Mouse (Mus musculus): ENCODE results near the gene Irf9. TPM values are rescaled to one million over a fixed set of nuclear protein-coding genes. Genes with fewer than 3 reads are reported as not detected.

Irf9 gene
- total RNA-seq, 1 experiment from 2014 or later: 61.3 TPM

DNA sequence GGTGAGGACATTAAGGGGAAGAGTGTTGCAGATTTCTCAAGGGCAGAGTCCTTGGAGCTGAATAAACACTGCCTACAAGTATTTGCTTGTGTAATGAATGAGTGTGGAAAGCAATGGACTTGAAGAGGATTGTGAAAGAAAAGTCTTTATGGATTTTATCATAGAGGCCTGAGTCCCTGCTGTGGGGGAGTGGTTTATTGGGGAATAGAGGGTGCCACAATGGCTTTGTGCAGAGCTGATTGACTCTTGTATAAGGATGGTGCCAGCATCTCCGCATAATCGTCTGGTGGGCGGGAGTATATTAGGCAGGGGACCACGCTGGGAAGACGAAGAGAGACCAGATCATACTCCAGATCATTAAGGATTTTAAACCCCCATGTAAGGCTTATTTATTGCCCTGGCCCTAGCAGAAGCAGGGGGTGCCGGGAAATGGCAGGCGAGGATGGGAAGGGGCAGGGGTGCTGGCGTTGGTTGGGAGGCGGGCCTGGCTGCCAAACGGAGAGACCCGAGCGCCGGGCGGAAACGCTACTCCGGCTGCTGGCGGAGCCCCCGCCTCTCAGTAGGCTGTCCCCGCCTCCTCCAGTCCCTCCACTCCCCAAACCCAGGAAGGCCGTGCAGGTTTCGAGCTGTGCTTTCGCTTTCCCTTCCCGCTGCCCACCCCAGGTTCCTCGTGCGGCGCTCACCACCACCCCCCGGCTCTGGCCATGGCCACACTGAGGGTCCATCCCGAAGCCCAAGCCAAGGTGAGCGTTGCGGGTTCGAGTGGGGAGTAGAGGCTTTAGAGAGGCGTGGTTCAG, 25.3 kb upstream of the Irf9 start, which contains the start of gene Psme1:
TSS of gene Psme1 (plus strand) at position 253 of the 797 bp plus-strand sequence.
- ATAC-seq (replicated peaks in 1 of 2; ENCODE audit: insufficient read depth in 1 of 2, low FRiP score in 2 of 2, low TSS enrichment in 1 of 2, low read depth in 1 of 2, poor library complexity in 2 of 2, severe bottlenecking in 2 of 2): peak; percentile 86 to 92

DNA sequence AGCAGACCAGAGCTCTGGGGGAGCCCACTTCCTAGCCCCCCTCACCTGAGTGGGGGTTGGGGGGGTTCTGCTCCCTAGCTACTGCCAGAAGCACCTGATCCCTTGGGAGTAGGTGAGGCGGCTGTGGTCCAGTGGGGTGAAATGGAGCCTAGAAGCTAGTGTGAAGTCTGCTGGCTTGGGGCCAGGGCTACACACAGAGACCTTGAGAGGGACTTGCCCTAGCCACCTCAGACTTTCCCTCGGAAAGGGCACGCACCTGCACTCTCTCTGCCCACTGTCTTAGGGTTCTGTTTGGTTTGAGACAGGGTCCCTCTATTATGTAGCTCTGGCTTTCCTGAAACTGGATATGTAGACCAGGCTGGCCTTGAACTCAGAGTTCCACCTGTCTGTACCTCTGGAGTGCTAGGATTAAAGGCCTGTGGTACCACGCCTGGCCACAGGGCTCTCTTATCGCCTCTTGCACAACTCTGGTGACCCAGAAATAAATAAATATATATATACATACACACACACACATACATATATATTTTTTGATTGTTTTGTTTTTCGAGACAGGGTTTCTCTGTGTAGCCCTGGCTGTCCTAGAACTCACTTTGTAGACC, 24.6 kb upstream of the Irf9 start:
- ATAC-seq (replicated peaks in 1 of 2; ENCODE audit: insufficient read depth in 1 of 2, low FRiP score in 2 of 2, low TSS enrichment in 1 of 2, low read depth in 1 of 2, poor library complexity in 2 of 2, severe bottlenecking in 2 of 2): peak; percentile 9 to 15; a peak in 2 of 4 replicates

DNA sequence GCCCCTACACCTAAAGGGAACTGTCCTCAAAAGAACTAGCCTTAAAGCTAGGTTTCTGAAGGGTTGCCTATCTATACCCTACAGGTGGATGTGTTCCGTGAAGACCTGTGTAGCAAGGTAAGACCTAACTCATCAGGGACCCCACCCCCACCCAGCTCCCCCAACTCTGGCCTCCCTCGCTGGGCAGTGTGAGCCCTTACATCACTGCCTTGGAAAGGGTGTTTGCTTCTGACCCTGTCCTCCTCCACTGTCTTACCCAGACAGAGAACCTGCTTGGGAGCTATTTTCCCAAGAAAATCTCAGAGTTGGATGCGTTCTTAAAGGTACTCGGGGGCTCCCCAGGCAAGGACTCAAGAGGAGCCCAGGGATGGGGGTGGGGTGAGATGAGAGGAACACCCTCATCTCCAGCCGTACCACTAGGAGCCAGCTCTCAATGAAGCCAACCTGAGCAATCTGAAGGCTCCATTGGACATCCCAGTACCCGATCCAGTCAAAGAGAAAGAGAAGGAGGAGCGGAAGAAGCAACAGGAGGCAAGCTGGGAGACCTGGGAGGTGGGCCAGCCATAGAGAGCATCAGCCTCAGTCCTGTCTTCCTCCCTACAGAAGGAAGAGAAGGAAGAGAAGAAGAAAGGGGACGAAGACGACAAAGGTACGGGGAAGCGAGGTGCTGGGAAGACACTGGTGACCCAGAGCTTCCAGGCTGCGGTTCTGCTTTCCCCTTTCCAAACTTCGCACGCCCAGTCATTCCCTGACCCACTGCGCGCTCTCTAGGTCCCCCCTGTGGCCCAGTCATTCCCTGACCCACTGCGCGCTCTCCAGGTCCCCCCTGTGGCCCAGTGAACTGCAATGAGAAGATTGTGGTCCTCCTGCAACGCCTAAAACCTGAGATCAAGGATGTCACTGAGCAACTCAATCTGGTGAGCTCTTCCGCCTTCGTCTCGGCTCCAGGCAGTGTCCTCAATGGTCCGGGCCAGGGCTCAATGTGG, 23.6 kb upstream of the Irf9 start:
- no peak for ATAC-seq (replicated peaks in 1 of 2; ENCODE audit: insufficient read depth in 1 of 2, low FRiP score in 2 of 2, low TSS enrichment in 1 of 2, low read depth in 1 of 2, poor library complexity in 2 of 2, severe bottlenecking in 2 of 2)

GRCm38 (mm10) chr14:55580731-55581130, 22.6 kb upstream of the Irf9 start:
- ATAC-seq (replicated peaks in 1 of 2; ENCODE audit: insufficient read depth in 1 of 2, low FRiP score in 2 of 2, low TSS enrichment in 1 of 2, low read depth in 1 of 2, poor library complexity in 2 of 2, severe bottlenecking in 2 of 2): no peak

- ATAC-seq (replicated peaks in 1 of 2; ENCODE audit: insufficient read depth in 1 of 2, low FRiP score in 2 of 2, low TSS enrichment in 1 of 2, low read depth in 1 of 2, poor library complexity in 2 of 2, severe bottlenecking in 2 of 2): no peak
These were observed 21.2 kb upstream of the Irf9 start for GRCm38 (mm10) chr14:55581981-55582681.

GRCm38 (mm10) chr14:55584303-55584701, 19.1 kb upstream of the Irf9 start:
- ATAC-seq (replicated peaks in 1 of 2; ENCODE audit: insufficient read depth in 1 of 2, low FRiP score in 2 of 2, low TSS enrichment in 1 of 2, low read depth in 1 of 2, poor library complexity in 2 of 2, severe bottlenecking in 2 of 2): no peak

- peak; percentile 89 for ATAC-seq (replicated peaks in 1 of 2; ENCODE audit: insufficient read depth in 1 of 2, low FRiP score in 2 of 2, low TSS enrichment in 1 of 2, low read depth in 1 of 2, poor library complexity in 2 of 2, severe bottlenecking in 2 of 2)
These were observed 18.4 kb upstream of the Irf9 start, which contains the start of gene Emc9 for GRCm38 (mm10) chr14:55584702-55585565. Gene Emc9 (minus strand): TSS chr14:55585302.

GRCm38 (mm10) chr14:55585566-55585960, 17.8 kb upstream of the Irf9 start:
- ATAC-seq (replicated peaks in 1 of 2; ENCODE audit: insufficient read depth in 1 of 2, low FRiP score in 2 of 2, low TSS enrichment in 1 of 2, low read depth in 1 of 2, poor library complexity in 2 of 2, severe bottlenecking in 2 of 2): peak in 1 of 2 experiments; percentile 34; a peak in 1 of 4 replicates

DNA sequence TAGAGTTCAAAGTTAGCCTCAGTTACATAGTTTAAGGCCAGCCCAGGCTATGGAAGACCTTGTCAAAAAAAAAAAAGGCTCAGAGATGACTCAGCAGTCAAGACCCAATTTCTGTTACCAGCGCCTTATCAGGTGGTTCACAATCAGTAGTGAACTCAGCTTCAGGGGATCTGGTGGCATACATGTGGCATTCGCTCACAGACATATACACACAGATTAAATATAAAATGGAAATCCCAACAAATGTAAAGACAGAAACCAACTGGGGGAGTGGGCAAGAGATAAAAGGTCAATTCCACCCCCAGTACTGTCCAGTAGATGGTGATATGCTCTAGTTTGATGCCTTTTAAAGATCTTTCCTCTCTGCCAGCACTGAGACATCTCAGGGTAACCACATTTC, 17.2 kb upstream of the Irf9 start:
- no peak for ATAC-seq (replicated peaks in 1 of 2; ENCODE audit: insufficient read depth in 1 of 2, low FRiP score in 2 of 2, low TSS enrichment in 1 of 2, low read depth in 1 of 2, poor library complexity in 2 of 2, severe bottlenecking in 2 of 2)

- no peak for ATAC-seq (replicated peaks in 1 of 2; ENCODE audit: insufficient read depth in 1 of 2, low FRiP score in 2 of 2, low TSS enrichment in 1 of 2, low read depth in 1 of 2, poor library complexity in 2 of 2, severe bottlenecking in 2 of 2)
These were observed 14.1 kb upstream of the Irf9 start for GRCm38 (mm10) chr14:55589271-55589670.

- no peak for ATAC-seq (replicated peaks in 1 of 2; ENCODE audit: insufficient read depth in 1 of 2, low FRiP score in 2 of 2, low TSS enrichment in 1 of 2, low read depth in 1 of 2, poor library complexity in 2 of 2, severe bottlenecking in 2 of 2)
These were observed 13.5 kb upstream of the Irf9 start for GRCm38 (mm10) chr14:55589771-55590448.

DNA sequence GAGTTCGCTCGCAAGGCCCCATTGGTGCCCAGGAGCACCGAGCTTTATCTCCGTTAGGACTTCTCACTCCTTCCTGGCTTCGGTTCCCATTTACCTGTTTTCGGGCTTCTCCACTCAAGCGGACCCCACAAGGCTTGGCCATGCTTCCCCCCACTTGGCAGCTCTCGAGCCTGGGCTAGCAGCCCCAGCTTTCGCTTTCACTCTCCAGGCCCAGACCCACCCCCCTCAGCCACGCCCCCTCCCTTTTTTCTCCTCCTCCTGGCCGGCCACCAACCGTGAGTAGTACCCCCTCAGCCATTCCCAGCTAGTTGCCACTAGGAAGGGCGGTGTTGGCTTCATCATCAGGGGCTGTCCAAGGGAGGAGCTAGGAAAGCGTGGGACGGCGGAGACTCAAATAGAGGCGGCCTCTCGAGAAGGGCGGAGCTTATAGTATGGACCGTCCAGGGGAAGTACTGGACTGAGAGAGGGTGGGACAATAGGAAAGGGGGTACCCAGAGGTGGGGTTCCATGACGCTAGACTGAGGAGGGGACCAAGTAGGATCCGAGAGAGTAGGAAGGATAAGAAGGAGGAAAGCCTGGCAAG, 12.5 kb upstream of the Irf9 start, which contains the start of gene Psme2:
TSS of gene Psme2 (minus strand) at position 366 of the 583 bp plus-strand sequence.
- peak; percentile 82 to 92 for ATAC-seq (replicated peaks in 1 of 2; ENCODE audit: insufficient read depth in 1 of 2, low FRiP score in 2 of 2, low TSS enrichment in 1 of 2, low read depth in 1 of 2, poor library complexity in 2 of 2, severe bottlenecking in 2 of 2)

DNA sequence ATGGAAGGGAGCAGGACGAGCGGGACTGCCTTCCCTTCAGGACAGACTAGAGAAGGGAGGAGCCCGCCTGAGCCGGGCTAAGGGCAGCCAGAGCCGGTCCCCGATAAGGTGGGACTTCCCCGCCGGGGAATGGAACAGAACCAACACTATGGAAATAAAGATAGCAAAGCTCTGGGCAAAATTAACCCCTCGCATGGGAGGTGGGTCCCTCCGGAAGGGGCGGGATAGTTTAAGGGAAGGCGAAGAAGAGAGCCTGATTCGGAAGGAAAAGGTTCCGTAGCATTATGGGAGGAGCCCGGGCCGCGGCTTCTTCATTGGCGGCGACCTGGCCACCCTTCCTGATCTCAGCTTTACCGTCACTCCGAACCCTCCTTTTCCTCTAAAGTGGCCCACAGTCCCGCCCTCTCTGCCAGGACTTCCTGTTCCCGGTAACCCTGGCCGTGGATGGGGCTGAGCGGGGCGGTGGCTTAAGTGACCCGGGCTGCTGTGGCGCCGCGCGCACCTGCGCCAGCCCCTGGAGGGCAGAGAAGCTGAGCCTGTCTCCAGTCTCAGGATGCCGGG, 12.0 kb upstream of the Irf9 start, which contains the start of gene Rnf31:
TSS of gene Rnf31 (plus strand) at position 378 of the 561 bp plus-strand sequence.
- ATAC-seq (replicated peaks in 1 of 2; ENCODE audit: insufficient read depth in 1 of 2, low FRiP score in 2 of 2, low TSS enrichment in 1 of 2, low read depth in 1 of 2, poor library complexity in 2 of 2, severe bottlenecking in 2 of 2): peak; percentile 77 to 88

GRCm38 (mm10) chr14:55592226-55592625, 11.1 kb upstream of the Irf9 start:
- ATAC-seq (replicated peaks in 1 of 2; ENCODE audit: insufficient read depth in 1 of 2, low FRiP score in 2 of 2, low TSS enrichment in 1 of 2, low read depth in 1 of 2, poor library complexity in 2 of 2, severe bottlenecking in 2 of 2): no peak
